Mouse (Mus musculus) adipocyte (in vitro differentiated cells): ENCODE measurements at regions not wholly inside any gene's neighbourhood (a gene's known extent, or its start where the extent isn't known, plus 50 kb on each side); places are given as distances from the start of the nearest gene placed in this dataset.

Source experiments
- DNase-seq: peaks from one replicate; pipeline ENCODE4 v3.0.0-alpha.2; 2016; ENCODE audit warnings: low spot score

- no peak for DNase-seq
Observed at GRCm38 (mm10) chr12:69101965-69102364, 57.0 kb downstream of the Rps29 start.

- DNase-seq = no peak
Observed at GRCm38 (mm10) chr12:69094856-69095255, 64.1 kb downstream of the Rps29 start.

GRCm38 (mm10) chr12:69093073-69093797, 65.8 kb downstream of the Rps29 start:
- no peak for DNase-seq

- DNase-seq = peak; percentile 78
Observed at GRCm38 (mm10) chr12:69087928-69088609, 70.9 kb downstream of the Rps29 start.

- no peak for DNase-seq
Observed at GRCm38 (mm10) chr12:69085522-69086179, 73.3 kb downstream of the Rps29 start.

- DNase-seq = no peak
Observed at GRCm38 (mm10) chr12:69084656-69085055, 74.3 kb downstream of the Rps29 start.

GRCm38 (mm10) chr12:69082051-69082450, 76.9 kb downstream of the Rps29 start:
- DNase-seq = no peak

- no peak for DNase-seq
Observed at GRCm38 (mm10) chr12:69039553-69039952, 119.4 kb downstream of the Rps29 start.

GRCm38 (mm10) chr12:69023594-69023993, 135.4 kb downstream of the Rps29 start:
- no peak for DNase-seq

GRCm38 (mm10) chr12:69016705-69017306, 142.2 kb downstream of the Rps29 start:
- DNase-seq = no peak

- DNase-seq = no peak
Observed at GRCm38 (mm10) chr12:69005141-69005540, 153.8 kb downstream of the Rps29 start.

- DNase-seq = no peak
Observed at GRCm38 (mm10) chr12:69002106-69002505, 156.9 kb downstream of the Rps29 start.

- DNase-seq = no peak
Observed at GRCm38 (mm10) chr12:68997259-68997658, 161.7 kb downstream of the Rps29 start.

- no peak for DNase-seq
Observed at GRCm38 (mm10) chr12:68996740-68997139, 162.2 kb downstream of the Rps29 start.

GRCm38 (mm10) chr12:68980640-68981039, 178.3 kb downstream of the Rps29 start:
- DNase-seq = no peak

GRCm38 (mm10) chr12:68980173-68980572, 178.8 kb downstream of the Rps29 start:
- no peak for DNase-seq

GRCm38 (mm10) chr12:68979232-68979631, 179.8 kb downstream of the Rps29 start:
- no peak for DNase-seq

- DNase-seq = no peak
Observed at GRCm38 (mm10) chr12:68977276-68977675, 181.7 kb downstream of the Rps29 start.

GRCm38 (mm10) chr12:68947240-68947639, 211.7 kb downstream of the Rps29 start:
- DNase-seq = no peak

- DNase-seq = no peak
Observed at GRCm38 (mm10) chr12:68910590-68910989, 248.4 kb downstream of the Rps29 start.

- DNase-seq = no peak
Observed at GRCm38 (mm10) chr12:68904770-68905169, 254.2 kb downstream of the Rps29 start.

- DNase-seq = no peak
Observed at GRCm38 (mm10) chr12:68889141-68889540, 269.8 kb downstream of the Rps29 start.

- no peak for DNase-seq
Observed at GRCm38 (mm10) chr12:68882503-68882902, 276.5 kb downstream of the Rps29 start.
